Mouse (Mus musculus) brain, embryonic 14.5 days (tissue): ENCODE measurements around the gene Fndc3b. TPM values are rescaled to one million over a fixed set of nuclear protein-coding genes. Genes with fewer than 3 reads are reported as not detected.
A peak's percentile ranks its signal among the peaks of the same experiment; 100 is the strongest.

Experiments
- DNase-seq: peaks from one replicate; pipeline ENCODE4 v3.0.0-alpha.2; 2011; ENCODE audit warnings: low read depth
- CTCF ChIP-seq: fragments of 200-500 bp; IDR thresholded peaks from 2 replicates; pipeline ENCODE4 v1.5.1; 2012; ENCODE audit warnings: inconsistent platforms, mild to moderate bottlenecking, moderate library complexity, borderline replicate concordance; ENCODE audit not compliant: insufficient read depth, insufficient read length; ENCODE audit errors: extremely low read depth
- POLR2A ChIP-seq: fragments of 200-500 bp; IDR thresholded peaks from 2 replicates; pipeline ENCODE4 v1.6.1; 2012; ENCODE audit warnings: mild to moderate bottlenecking, inconsistent platforms, borderline replicate concordance; ENCODE audit not compliant: poor library complexity, insufficient read depth, insufficient read length, severe bottlenecking; ENCODE audit errors: extremely low read depth
- polyA plus RNA-seq: library from polyadenylated mRNA; depleted of rRNA; stranded (reverse); fragments of >200 nt; gene quantifications from 2 replicates; pipeline ENCODE4 v1.2.3, GENCODE M21; 2012

The Fndc3b gene
- polyA plus RNA-seq, 1 experiment, result 10.9 TPM

GRCm38 (mm10) chr3:27448367-27448766, 262.7 kb downstream of the Fndc3b start:
- DNase-seq, result no peak

GRCm38 (mm10) chr3:27439704-27440103, 271.4 kb downstream of the Fndc3b start:
- no peak for DNase-seq
- TF ChIP-seq CTCF (no peak), POLR2A (no peak)

More at GRCm38 (mm10) chr3:27448367-27448766, 262.7 kb downstream of the Fndc3b start:
- no peak for TF ChIP-seq POLR2A
- peak; percentile 44; the same call in 1 of the 2 replicates for TF ChIP-seq CTCF

- TF ChIP-seq POLR2A (no peak), CTCF (no peak)
Measured at GRCm38 (mm10) chr3:27435096-27435620, 275.9 kb downstream of the Fndc3b start.

GRCm38 (mm10) chr3:27432981-27433380, 278.1 kb downstream of the Fndc3b start:
- no peak for DNase-seq
- TF ChIP-seq CTCF, result no peak

More at GRCm38 (mm10) chr3:27435096-27435620, 275.9 kb downstream of the Fndc3b start:
- no peak for DNase-seq

- no peak for TF ChIP-seq CTCF
- no peak for TF ChIP-seq POLR2A
- DNase-seq, result peak; percentile 61
Measured at GRCm38 (mm10) chr3:27430621-27431263, 280.4 kb downstream of the Fndc3b start.

GRCm38 (mm10) chr3:27427406-27427805, 283.7 kb downstream of the Fndc3b start:
- no peak for DNase-seq
- TF ChIP-seq POLR2A (no peak), CTCF (no peak)

- no peak for TF ChIP-seq CTCF
- TF ChIP-seq POLR2A, result no peak
- no peak for DNase-seq
Measured at GRCm38 (mm10) chr3:27424049-27424667, 286.9 kb downstream of the Fndc3b start.

- no peak for TF ChIP-seq CTCF
- TF ChIP-seq POLR2A, result no peak
- DNase-seq, result no peak
Measured at GRCm38 (mm10) chr3:27422521-27422920, 288.6 kb downstream of the Fndc3b start.

- no peak for TF ChIP-seq POLR2A
- TF ChIP-seq CTCF, result no peak
Measured at GRCm38 (mm10) chr3:27421980-27422379, 289.1 kb downstream of the Fndc3b start.

GRCm38 (mm10) chr3:27418602-27419001, 292.5 kb downstream of the Fndc3b start:
- TF ChIP-seq POLR2A (no peak), CTCF (no peak)
- no peak for DNase-seq

More at GRCm38 (mm10) chr3:27421980-27422379, 289.1 kb downstream of the Fndc3b start:
- DNase-seq, result no peak

- no peak for DNase-seq
- no peak for TF ChIP-seq POLR2A
- no peak for TF ChIP-seq CTCF
Measured at GRCm38 (mm10) chr3:27416786-27417185, 294.3 kb downstream of the Fndc3b start.

- TF ChIP-seq CTCF, result no peak
- TF ChIP-seq POLR2A, result no peak
- no peak for DNase-seq
Measured at GRCm38 (mm10) chr3:27413566-27413965, 297.5 kb downstream of the Fndc3b start.
